Mouse (Mus musculus): ENCODE data around the gene Aak1. TPM values are rescaled to one million over a fixed set of nuclear protein-coding genes. Genes with fewer than 3 reads are reported as not detected.

The Aak1 gene
- total and polyA plus RNA-seq, 2 experiments from 2014 or later: 9.2 to 46.7 TPM

- no peak for DNase-seq (ENCODE audit: low spot score)
- no peak overlapping the region for H3K4me3 ChIP-seq (ENCODE audit: low read depth, low read length)
- H3K9me3 ChIP-seq (replicated peaks; ENCODE audit: control insufficient read depth, low read length): no peaks in the 10 kb centered on the region
- H3K9ac ChIP-seq (replicated peaks; ENCODE audit: low read depth, low read length): no peak overlapping the region
- no peak overlapping the region for H3K27ac ChIP-seq (ENCODE audit: low read depth)
- H3K36me3 ChIP-seq (replicated peaks; ENCODE audit: control insufficient read depth, insufficient read depth, low read length): no peaks in the 10 kb centered on the region
- peaks cover 21% of the 10 kb centered on the region for H3K4me1 ChIP-seq (ENCODE audit: control insufficient read depth, insufficient read depth)
- TF ChIP-seq CTCF (IDR thresholded peaks at IDR 0.05; ENCODE audit: low read depth): no peak
- no peak for TF ChIP-seq EP300 (IDR thresholded peaks at IDR 0.05; ENCODE audit: low read depth)
- H3K27me3 ChIP-seq (ENCODE audit: control insufficient read depth, insufficient read depth, low read length): no peaks in the 10 kb centered on the region
- H3K4me2 ChIP-seq (ENCODE audit: low read depth, low read length): no peak overlapping the region
- WGBS: 78% methylated on average over 5 of the region's 5 CpGs
- no peak for ATAC-seq (ENCODE audit: insufficient read depth, low read depth)
Measured at GRCm38 (mm10) chr6:86819926-86820325, 29.4 kb upstream of the Aak1 start.

GRCm38 (mm10) chr6:86820690-86821089 lies 28.6 kb upstream of the Aak1 start:
- H3K4me2 ChIP-seq (ENCODE audit: low read depth, low read length): no peak overlapping the region
- ATAC-seq (ENCODE audit: insufficient read depth, low read depth): no peak
- no peak overlapping the region for H3K4me3 ChIP-seq (ENCODE audit: low read depth, low read length)
- no peak overlapping the region for H3K27ac ChIP-seq (ENCODE audit: low read depth)
- H3K4me1 ChIP-seq (ENCODE audit: control insufficient read depth, insufficient read depth): peaks cover 21% of the 10 kb centered on the region
- DNase-seq (ENCODE audit: low spot score): no peak
- H3K9ac ChIP-seq (replicated peaks; ENCODE audit: low read depth, low read length): no peak overlapping the region
- no peaks in the 10 kb centered on the region for H3K9me3 ChIP-seq (replicated peaks; ENCODE audit: control insufficient read depth, low read length)
- no peak for TF ChIP-seq EP300 (IDR thresholded peaks at IDR 0.05; ENCODE audit: low read depth)
- peak; percentile 38 for TF ChIP-seq CTCF (IDR thresholded peaks at IDR 0.05; ENCODE audit: low read depth)
- no peaks in the 10 kb centered on the region for H3K36me3 ChIP-seq (replicated peaks; ENCODE audit: control insufficient read depth, insufficient read depth, low read length)
- H3K27me3 ChIP-seq (ENCODE audit: control insufficient read depth, insufficient read depth, low read length): no peaks in the 10 kb centered on the region
- WGBS: 72% methylated on average over 7 of the region's 7 CpGs

- DNase-seq (ENCODE audit: low spot score) (peak; percentile 56), ATAC-seq (ENCODE audit: insufficient read depth, low read depth) (peak; percentile 78)
- H3K4me1 ChIP-seq (ENCODE audit: control insufficient read depth, insufficient read depth): peaks cover 21% of the 10 kb centered on the region
- no peaks in the 10 kb centered on the region for H3K9me3 ChIP-seq (replicated peaks; ENCODE audit: control insufficient read depth, low read length)
- no peaks in the 10 kb centered on the region for H3K27me3 ChIP-seq (ENCODE audit: control insufficient read depth, insufficient read depth, low read length)
- WGBS: 6% methylated on average over 19 of the region's 19 CpGs
- TF ChIP-seq EP300 (IDR thresholded peaks at IDR 0.05; ENCODE audit: low read depth) (no peak), CTCF (IDR thresholded peaks at IDR 0.05; ENCODE audit: low read depth) (no peak)
- peak overlapping the region; percentile 23 for H3K27ac ChIP-seq (ENCODE audit: low read depth)
- peak overlapping the region; percentile 37 for H3K4me3 ChIP-seq (ENCODE audit: low read depth, low read length)
- peak overlapping the region; percentile 14; the same call in 1 of the 2 replicates for H3K9ac ChIP-seq (replicated peaks; ENCODE audit: low read depth, low read length)
- H3K36me3 ChIP-seq (replicated peaks; ENCODE audit: control insufficient read depth, insufficient read depth, low read length): no peaks in the 10 kb centered on the region
- peak overlapping the region; percentile 65 for H3K4me2 ChIP-seq (ENCODE audit: low read depth, low read length)
Measured at GRCm38 (mm10) chr6:86822285-86823050, 26.8 kb upstream of the Aak1 start.

DNA sequence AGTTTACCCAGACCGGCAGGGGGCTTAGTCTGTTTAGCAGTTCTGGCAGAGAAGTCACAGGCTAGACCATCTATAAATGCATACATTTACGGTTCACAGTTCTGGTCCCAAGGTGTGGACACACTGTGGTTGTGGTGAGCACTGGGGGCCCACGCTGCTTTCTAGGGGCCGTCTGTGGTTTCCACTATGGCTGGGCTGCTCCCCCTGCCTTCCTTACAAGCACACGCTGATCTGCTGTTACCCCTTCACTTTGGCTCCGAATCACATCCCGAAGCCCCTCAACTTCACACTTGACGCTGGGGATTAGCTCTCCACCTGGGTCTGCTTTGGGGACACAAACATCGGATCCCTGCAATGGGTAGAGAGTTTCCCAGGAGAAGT lies 26.3 kb upstream of the Aak1 start:
- Histone ChIP-seq H3K36me3 (replicated peaks; ENCODE audit: control insufficient read depth, insufficient read depth, low read length) (no peaks in the 10 kb centered on the region), H3K9ac (replicated peaks; ENCODE audit: low read depth, low read length) (0 out of 2 replicates have a peak overlapping the region, but pooled peaks have one; percentile 14), H3K27me3 (ENCODE audit: control insufficient read depth, insufficient read depth, low read length) (no peaks in the 10 kb centered on the region), H3K9me3 (replicated peaks; ENCODE audit: control insufficient read depth, low read length) (no peaks in the 10 kb centered on the region), H3K27ac (ENCODE audit: low read depth) (peak overlapping the region; percentile 23), H3K4me1 (ENCODE audit: control insufficient read depth, insufficient read depth) (peaks cover 21% of the 10 kb centered on the region), H3K4me3 (ENCODE audit: low read depth, low read length) (0 out of 2 replicates have a peak overlapping the region, but pooled peaks have one; percentile 37), H3K4me2 (ENCODE audit: low read depth, low read length) (peak overlapping the region; percentile 65; the same call in 1 of the 2 replicates)
- 36% methylated on average over 9 of the region's 9 CpGs for WGBS
- no peak for DNase-seq (ENCODE audit: low spot score)
- TF ChIP-seq CTCF (IDR thresholded peaks at IDR 0.05; ENCODE audit: low read depth) (no peak), EP300 (IDR thresholded peaks at IDR 0.05; ENCODE audit: low read depth) (no peak)
- no peak for ATAC-seq (ENCODE audit: insufficient read depth, low read depth)

DNA sequence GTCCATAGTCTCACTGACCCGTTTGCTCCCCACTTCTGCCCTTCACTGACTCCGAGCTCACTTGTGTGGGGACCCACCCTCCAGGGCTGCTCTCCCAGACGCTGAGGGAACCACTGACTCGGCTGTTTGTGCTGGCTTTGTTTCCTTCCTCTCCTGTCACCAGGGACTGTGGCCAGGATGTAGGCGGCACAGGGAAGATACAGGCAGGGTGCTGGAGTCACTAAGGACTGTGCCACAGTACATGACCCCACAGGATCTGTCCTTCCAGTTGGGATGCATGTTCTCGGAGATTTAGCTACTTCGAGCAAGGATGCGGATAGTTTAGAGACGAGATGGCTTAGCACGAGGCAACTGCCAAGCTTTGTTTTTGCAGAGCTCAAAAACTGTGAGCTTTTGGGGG lies 25.5 kb upstream of the Aak1 start:
- peaks cover 21% of the 10 kb centered on the region for H3K4me1 ChIP-seq (ENCODE audit: control insufficient read depth, insufficient read depth)
- TF ChIP-seq EP300 (IDR thresholded peaks at IDR 0.05; ENCODE audit: low read depth) (no peak), CTCF (IDR thresholded peaks at IDR 0.05; ENCODE audit: low read depth) (no peak)
- H3K9ac ChIP-seq (replicated peaks; ENCODE audit: low read depth, low read length): no peak overlapping the region
- no peaks in the 10 kb centered on the region for H3K36me3 ChIP-seq (replicated peaks; ENCODE audit: control insufficient read depth, insufficient read depth, low read length)
- H3K27me3 ChIP-seq (ENCODE audit: control insufficient read depth, insufficient read depth, low read length): no peaks in the 10 kb centered on the region
- no peaks in the 10 kb centered on the region for H3K9me3 ChIP-seq (replicated peaks; ENCODE audit: control insufficient read depth, low read length)
- 33% methylated on average over 10 of the region's 10 CpGs for WGBS
- peak overlapping the region; percentile 12; the same call in 1 of the 2 replicates for H3K4me2 ChIP-seq (ENCODE audit: low read depth, low read length)
- no peak overlapping the region for H3K4me3 ChIP-seq (ENCODE audit: low read depth, low read length)
- ATAC-seq (ENCODE audit: insufficient read depth, low read depth) (0 out of 2 replicates have a peak, but pooled peaks have one; percentile 27), DNase-seq (ENCODE audit: low spot score) (no peak)
- H3K27ac ChIP-seq (ENCODE audit: low read depth): peak overlapping the region; percentile 21; the same call in 1 of the 2 replicates
